Mouse (Mus musculus) myocyte (in vitro differentiated cells): ENCODE results near the gene Cysrt1. TPM values are rescaled to one million over a fixed set of nuclear protein-coding genes. Genes with fewer than 3 reads are reported as not detected.

Experiments
- H3K27me3 ChIP-seq: one replicate; pipeline ENCODE4 v1.6.1; 2011; ENCODE audit not compliant: control insufficient read depth, insufficient read depth, insufficient read length
- H3K36me3 ChIP-seq: one replicate; pipeline ENCODE4 v1.6.1; 2011; ENCODE audit not compliant: control insufficient read depth, insufficient read depth
- H3K4me2 ChIP-seq: one replicate; pipeline ENCODE4 v1.6.1; 2011; ENCODE audit warnings: low read depth, control low read depth
- H3K4me3 ChIP-seq: one replicate; pipeline ENCODE4 v1.5.1; 2011; ENCODE audit warnings: mild to moderate bottlenecking, control low read depth, moderate library complexity
- H3K79me2 ChIP-seq: one replicate; pipeline ENCODE4 v1.6.1; 2011; ENCODE audit not compliant: control insufficient read depth, insufficient read depth
- H3ac ChIP-seq: one replicate; pipeline ENCODE4 v1.6.1; 2011; ENCODE audit not compliant: control insufficient read depth, insufficient read length
- CEBPB ChIP-seq: IDR thresholded peaks from 2 replicates; pipeline ENCODE4 v1.6.1; 2011; ENCODE audit warnings: mild to moderate bottlenecking, moderate library complexity; ENCODE audit not compliant: poor library complexity, insufficient read depth, severe bottlenecking
- E2F4 ChIP-seq: IDR thresholded peaks from one replicate; pipeline ENCODE4 v1.6.1; 2011; ENCODE audit warnings: mild to moderate bottlenecking, control low read depth, moderate library complexity; ENCODE audit not compliant: insufficient read depth
- MAX ChIP-seq: IDR thresholded peaks from one replicate; pipeline ENCODE4 v1.6.1; 2011; ENCODE audit warnings: low read depth, mild to moderate bottlenecking, control low read depth
- MYOD1 ChIP-seq, 3 experiments: IDR thresholded peaks; one replicate each; pipeline ENCODE4 v1.6.1; 2011; ENCODE audit warnings: control low read depth in 2 of 3, low read depth in 2 of 3, mild to moderate bottlenecking in 2 of 3, moderate library complexity in 1 of 3; ENCODE audit not compliant: insufficient read length in 2 of 3, control insufficient read depth in 1 of 3
- MYOG ChIP-seq, 3 experiments: IDR thresholded peaks; one replicate each; pipeline ENCODE4 v1.6.1; 2011; ENCODE audit warnings: control low read depth in 2 of 3, low read depth in 2 of 3, mild to moderate bottlenecking in 2 of 3; ENCODE audit not compliant: insufficient read length in 2 of 3, control insufficient read depth in 1 of 3, insufficient read depth in 1 of 3
- POLR2A ChIP-seq: IDR thresholded peaks from one replicate; pipeline ENCODE4 v1.6.1; 2011; ENCODE audit warnings: low read depth, mild to moderate bottlenecking, control low read depth, moderate library complexity; ENCODE audit not compliant: insufficient read length
- POLR2AphosphoS2 ChIP-seq: IDR thresholded peaks from one replicate; pipeline ENCODE4 v1.6.1; 2011; ENCODE audit warnings: low read depth, control low read depth; ENCODE audit not compliant: insufficient read length
- REST ChIP-seq: IDR thresholded peaks from one replicate; pipeline ENCODE4 v1.6.1; 2011; ENCODE audit warnings: mild to moderate bottlenecking, control low read depth, moderate library complexity; ENCODE audit not compliant: insufficient read depth, insufficient read length
- SRF ChIP-seq: IDR thresholded peaks from one replicate; pipeline ENCODE4 v1.6.1; 2011; ENCODE audit warnings: low read depth; ENCODE audit not compliant: control insufficient read depth, insufficient read length
- TCF12 ChIP-seq: IDR thresholded peaks from one replicate; pipeline ENCODE4 v1.6.1; 2011; ENCODE audit warnings: mild to moderate bottlenecking, control low read depth; ENCODE audit not compliant: poor library complexity, insufficient read depth, severe bottlenecking
- TCF3 ChIP-seq: IDR thresholded peaks from one replicate; pipeline ENCODE4 v1.6.1; 2011; ENCODE audit warnings: low read depth, control low read depth; ENCODE audit not compliant: insufficient read length
- USF1 ChIP-seq: IDR thresholded peaks from one replicate; pipeline ENCODE4 v1.6.1; 2011; ENCODE audit warnings: low read depth, mild to moderate bottlenecking, control low read depth, moderate library complexity
- polyA plus RNA-seq: library from polyadenylated mRNA; unstranded; fragments of >200 nt; fragmentation: generic; extraction: Trizol; gene quantifications from one replicate; pipeline ENCODE4 v1.2.1, GENCODE M21; 2012; ENCODE audit warnings: missing spikeins

The Cysrt1 gene
- polyA plus RNA-seq, 1 experiment: not detected

DNA sequence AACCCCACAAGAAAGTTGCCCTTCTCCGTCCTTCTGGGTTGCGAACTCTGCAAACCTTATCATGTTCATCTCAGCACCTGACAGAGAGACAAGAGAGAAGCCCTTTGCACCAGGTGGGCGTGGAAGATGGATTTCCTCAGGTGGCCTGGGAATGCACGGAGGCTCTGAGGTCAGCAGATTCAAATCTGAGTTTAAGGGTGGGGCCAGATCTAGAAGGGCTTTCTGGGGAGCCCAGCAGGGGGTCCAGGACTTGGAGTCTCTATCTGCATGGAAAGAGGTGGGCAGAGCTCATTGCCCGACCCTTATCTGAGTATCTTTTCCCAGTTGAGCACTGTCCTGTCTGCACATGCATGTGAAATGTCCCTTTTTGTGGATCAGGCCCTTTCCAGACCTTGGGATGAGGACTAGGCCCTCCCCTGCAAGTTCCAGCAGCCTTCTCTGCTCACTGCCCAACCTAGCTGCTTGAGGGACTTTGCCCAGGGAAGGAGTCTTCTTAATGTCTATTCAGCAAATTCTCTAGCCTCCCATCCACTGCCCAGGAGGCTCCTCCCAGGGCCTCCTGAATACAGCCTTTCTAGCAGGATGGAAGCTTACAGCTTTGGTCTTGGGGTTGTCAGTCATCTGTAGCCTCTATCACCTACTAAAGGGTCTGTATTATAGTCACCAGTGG lies 7.6 kb downstream of the Cysrt1 start:
- TF ChIP-seq MYOG (IDR thresholded peaks at IDR 0.05; ENCODE audit: control insufficient read depth in 1 of 3, insufficient read depth in 1 of 3, insufficient read length in 2 of 3, low read depth in 2 of 3) (no peak), POLR2A (no peak), TCF3 (no peak), CEBPB (no peak), TCF12 (no peak), REST (no peak), USF1 (no peak), MYOD1 (IDR thresholded peaks at IDR 0.05; ENCODE audit: control insufficient read depth in 1 of 3, insufficient read length in 2 of 3, low read depth in 2 of 3) (no peak), SRF (no peak), POLR2AphosphoS2 (no peak), MAX (no peak), E2F4 (no peak)
- Histone ChIP-seq H3K27me3 (peaks cover 69% of the 10 kb centered on the region), H3ac (no peak overlapping the region), H3K36me3 (no peaks in the 10 kb centered on the region), H3K79me2 (no peaks in the 10 kb centered on the region), H3K4me3 (no peak overlapping the region), H3K4me2 (no peak overlapping the region)

DNA sequence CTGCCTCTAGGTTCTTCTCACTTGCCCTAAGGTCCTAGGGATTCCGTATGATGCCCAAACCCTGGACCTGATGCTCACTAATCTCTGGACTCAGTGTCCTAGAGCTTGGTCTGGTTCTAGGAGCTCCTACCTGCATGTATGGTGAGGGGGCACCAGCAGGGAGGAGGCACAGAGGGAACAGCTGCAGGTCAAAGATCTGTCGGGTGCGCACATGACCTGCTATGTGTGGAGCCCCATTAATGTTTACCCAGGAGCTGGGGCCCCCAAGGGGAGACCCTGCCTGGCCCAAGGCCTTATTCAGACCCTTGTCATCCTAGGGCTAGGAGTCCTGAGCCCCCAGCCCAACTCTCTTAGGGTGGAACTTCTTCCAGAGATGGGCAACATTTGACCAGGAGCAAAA lies 8.2 kb downstream of the Cysrt1 start, which contains the start of gene Slc34a3:
TSS of gene Slc34a3 (minus strand) at position 315 of the 400 bp plus-strand sequence.
- no peaks in the 10 kb centered on the region for H3K36me3 ChIP-seq
- peaks cover 69% of the 10 kb centered on the region for H3K27me3 ChIP-seq
- H3ac ChIP-seq: no peak within 1 kb of the TSS
- H3K4me3 ChIP-seq: no peak within 1 kb of the TSS
- TF ChIP-seq SRF: no peak
- no peak for TF ChIP-seq MYOG (IDR thresholded peaks at IDR 0.05; ENCODE audit: control insufficient read depth in 1 of 3, insufficient read depth in 1 of 3, insufficient read length in 2 of 3, low read depth in 2 of 3)
- no peak for TF ChIP-seq REST
- no peak for TF ChIP-seq POLR2AphosphoS2
- no peak for TF ChIP-seq TCF3
- no peak for TF ChIP-seq MAX
- no peak for TF ChIP-seq CEBPB
- TF ChIP-seq TCF12: no peak
- no peak for TF ChIP-seq USF1
- TF ChIP-seq POLR2A: no peak
- no peak for TF ChIP-seq E2F4
- no peak for TF ChIP-seq MYOD1 (IDR thresholded peaks at IDR 0.05; ENCODE audit: control insufficient read depth in 1 of 3, insufficient read length in 2 of 3, low read depth in 2 of 3)
- H3K79me2 ChIP-seq: no peaks in the 10 kb centered on the region
- H3K4me2 ChIP-seq: no peak within 1 kb of the TSS

DNA sequence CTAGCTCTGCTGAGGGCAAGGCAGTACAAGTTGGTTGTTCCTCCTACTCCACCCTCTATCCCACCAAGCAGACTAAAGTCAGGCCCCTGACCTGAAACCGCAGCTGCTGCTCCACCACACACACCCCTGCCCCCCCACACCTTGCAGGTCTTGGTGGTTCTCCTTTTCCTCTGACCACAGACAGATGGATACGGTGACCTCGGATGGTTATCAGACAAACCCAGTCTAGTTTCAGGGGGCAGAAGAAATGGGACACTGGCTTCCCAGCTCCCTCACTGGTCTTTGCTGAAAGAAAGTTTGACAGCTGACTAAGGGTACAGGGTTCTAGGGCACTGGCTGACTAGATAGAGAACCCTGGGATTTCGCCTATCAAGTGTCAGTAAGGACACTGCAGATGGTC lies 8.8 kb downstream of the Cysrt1 start:
- no peaks in the 10 kb centered on the region for H3K79me2 ChIP-seq
- no peak overlapping the region for H3ac ChIP-seq
- H3K4me2 ChIP-seq: no peak overlapping the region
- no peak overlapping the region for H3K4me3 ChIP-seq
- H3K36me3 ChIP-seq: no peaks in the 10 kb centered on the region
- peaks cover 69% of the 10 kb centered on the region for H3K27me3 ChIP-seq
- TF ChIP-seq MYOD1 (IDR thresholded peaks at IDR 0.05; ENCODE audit: control insufficient read depth in 1 of 3, insufficient read length in 2 of 3, low read depth in 2 of 3) (no peak), TCF12 (no peak), CEBPB (no peak), USF1 (no peak), MAX (no peak), POLR2AphosphoS2 (no peak), SRF (no peak), E2F4 (no peak)

DNA sequence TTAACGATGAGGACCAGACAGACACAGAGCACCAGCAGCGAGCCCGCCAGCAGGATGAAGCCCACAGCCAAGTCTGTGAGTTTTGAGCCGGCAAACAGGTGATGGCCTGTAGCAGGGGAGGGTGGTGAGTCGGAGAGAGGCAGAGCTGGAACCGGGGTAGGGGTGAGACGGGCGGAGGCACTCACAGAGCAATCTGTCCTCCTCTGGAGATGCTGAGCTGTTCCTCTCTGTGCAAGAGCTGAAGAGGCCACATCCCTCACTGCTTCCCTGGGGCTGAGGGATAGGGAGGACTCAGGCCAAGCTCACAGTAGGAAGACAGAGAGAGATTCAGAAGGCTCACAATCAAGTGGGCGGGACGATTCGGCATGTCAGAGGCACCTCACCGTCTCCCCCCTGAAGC lies 11.2 kb downstream of the Cysrt1 start:
- Histone ChIP-seq H3K79me2 (no peaks in the 10 kb centered on the region), H3K4me3 (no peak overlapping the region), H3K27me3 (peaks cover 61% of the 10 kb centered on the region), H3ac (no peak overlapping the region), H3K4me2 (no peak overlapping the region), H3K36me3 (no peaks in the 10 kb centered on the region)
- TF ChIP-seq TCF3 (no peak), MAX (no peak), SRF (no peak), TCF12 (no peak), MYOD1 (IDR thresholded peaks at IDR 0.05; ENCODE audit: control insufficient read depth in 1 of 3, insufficient read length in 2 of 3, low read depth in 2 of 3) (no peak), USF1 (no peak), POLR2A (no peak), MYOG (IDR thresholded peaks at IDR 0.05; ENCODE audit: control insufficient read depth in 1 of 3, insufficient read depth in 1 of 3, insufficient read length in 2 of 3, low read depth in 2 of 3) (no peak), CEBPB (no peak), REST (no peak), POLR2AphosphoS2 (no peak), E2F4 (no peak)
